ENCODE assay signal across 25 mouse cellular contexts in the genomic region with DNA sequence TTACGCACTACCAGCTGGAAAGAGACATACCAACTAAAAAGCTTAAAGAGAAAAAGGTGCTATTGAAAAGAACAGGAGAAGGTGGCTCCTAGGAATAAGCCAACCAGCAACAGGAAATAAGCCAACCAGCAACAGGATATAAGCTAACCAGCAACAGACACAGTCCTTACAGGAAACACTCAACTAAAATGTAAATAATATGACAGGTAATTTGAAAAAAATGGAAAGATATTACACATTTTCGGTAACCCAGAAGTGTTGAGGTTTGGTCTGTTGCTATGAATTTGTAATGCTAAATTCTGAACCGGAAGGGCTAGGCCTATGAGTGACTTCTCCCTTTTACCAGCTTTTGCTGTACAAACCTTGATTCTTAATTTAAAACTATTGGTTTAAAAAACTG.
A peak's percentile ranks its signal among the peaks of the same experiment; 100 is the strongest.
DNase-seq lines count a peak whose midpoint lies in the region; ATAC-seq and TF ChIP-seq lines count a peak whose summit lies in the region.
"Had no signal": no experiment of that assay in that cellular context is flagged by ENCODE, and none has a peak within 500 bp of the region (broad histone marks: within the 10 kb centered on the region; RNA-seq: fewer than 3 reads in every experiment).

No protein-coding gene starts in this region.

- no peak overlapping the region for H3K4me2 ChIP-seq in liver, postnatal 0 days (ENCODE audit: low read depth, low read length)
- H3K4me2 ChIP-seq in kidney, embryonic 14.5 days (replicated peaks; ENCODE audit: low read depth, low read length): no peak overlapping the region
- H3K4me2 ChIP-seq: embryonic facial prominence, embryonic 15.5 days; hindbrain, embryonic 13.5 days had no signal

- H3K4me1 ChIP-seq in heart, adult 2 months (ENCODE audit: control insufficient read depth, insufficient read depth, low read length): peaks cover 24% of the 10 kb centered on the region
- H3K4me1 ChIP-seq in liver, postnatal 0 days (ENCODE audit: insufficient read depth): peaks cover 7% of the 10 kb centered on the region; the same call in 1 of the 2 replicates
- peaks cover 19% of the 10 kb centered on the region for H3K4me1 ChIP-seq in kidney, embryonic 14.5 days (ENCODE audit: control insufficient read depth, insufficient read depth, low read length)
- H3K4me1 ChIP-seq: embryonic facial prominence, embryonic 15.5 days had no signal

- no peak for DNase-seq in heart, adult 2 months
- no peak for DNase-seq in heart, adult 11 months
- DNase-seq in T-cell, adult 2 months (ENCODE audit: low spot score): peak; percentile 17
- peak; percentile 41 for DNase-seq in induced T-regulatory cell, adult 2 months (ENCODE audit: low read depth)
- DNase-seq in splenic B cell, adult 2 months (ENCODE audit: low read depth, low spot score): peak; percentile 36
- DNase-seq in spleen, postnatal 36 days (ENCODE audit: low spot score in 2 of 2): no peak
- no peak for DNase-seq in liver, postnatal 0 days
- DNase-seq: adrenal gland, adult 8-10 months; adrenal gland, postnatal 36 days; cerebellum, adult 2 months; cerebellum, postnatal 14 days; embryo, embryonic 11 days; gastrocnemius, postnatal 10 days; heart, postnatal 10 days; heart, postnatal 4 days had no signal

- H3K27ac ChIP-seq in heart, adult 2 months: peak overlapping the region; percentile 83; the same call in 1 of the 2 replicates
- H3K27ac ChIP-seq in liver, postnatal 0 days (ENCODE audit: low read depth): no peak overlapping the region
- no peak overlapping the region for H3K27ac ChIP-seq in kidney, embryonic 14.5 days (ENCODE audit: low read depth, low read length)
- H3K27ac ChIP-seq: embryonic facial prominence, embryonic 15.5 days; forebrain, embryonic 10.5 days; hindbrain, embryonic 13.5 days; hindbrain, postnatal 0 days had no signal

- intact Hi-C loops in heart, adult 2 months (cut with DNase I): no loop called here

- no peaks in the 10 kb centered on the region for H3K27me3 ChIP-seq in heart, adult 2 months (ENCODE audit: control insufficient read depth, insufficient read depth, low read length)
- H3K27me3 ChIP-seq in splenic B cell, adult 2 months (ENCODE audit: control insufficient read depth, insufficient read depth, low read length, poor library complexity, severe bottlenecking): no peaks in the 10 kb centered on the region
- H3K27me3 ChIP-seq in liver, postnatal 0 days (ENCODE audit: insufficient read depth, low read length): no peaks in the 10 kb centered on the region
- no peaks in the 10 kb centered on the region for H3K27me3 ChIP-seq in kidney, embryonic 14.5 days (ENCODE audit: control insufficient read depth, insufficient read depth, low read length)
- H3K27me3 ChIP-seq: CH12.LX; embryonic facial prominence, embryonic 15.5 days; hindbrain, embryonic 13.5 days; Patski had no signal

- peaks cover 3% of the 10 kb centered on the region; the same call in 1 of the 2 replicates for H3K79me2 ChIP-seq in heart, adult 2 months (replicated peaks; ENCODE audit: control insufficient read depth, insufficient read depth, low read length)

- H3K9ac ChIP-seq in heart, adult 2 months (ENCODE audit: low read depth, low read length): no peak overlapping the region
- H3K9ac ChIP-seq in liver, postnatal 0 days (replicated peaks): no peak overlapping the region
- H3K9ac ChIP-seq in kidney, embryonic 14.5 days (ENCODE audit: low read depth, low read length): no peak overlapping the region
- H3K9ac ChIP-seq: embryonic facial prominence, embryonic 15.5 days; hindbrain, embryonic 13.5 days had no signal

- ATAC-seq in liver, postnatal 0 days: no peak
- ATAC-seq in kidney, embryonic 14.5 days (ENCODE audit: low FRiP score, low TSS enrichment): no peak
- ATAC-seq: forebrain, embryonic 14.5 days; hindbrain, postnatal 0 days; Patski had no signal

- WGBS in heart, adult 2 months: 80% methylated on average over 3 of the region's 3 CpGs
- WGBS in liver, postnatal 0 days (ENCODE audit: insufficient replicate concordance): 67% methylated on average over 3 of the region's 3 CpGs
- WGBS in kidney, embryonic 14.5 days: 94% methylated on average over 3 of the region's 3 CpGs

- no peak for TF ChIP-seq CTCF in heart, adult 2 months (IDR thresholded peaks at IDR 0.05)
- no peak for TF ChIP-seq CTCF in liver, postnatal 0 days (IDR thresholded peaks at IDR 0.05; ENCODE audit: low read depth)

- no peak for TF ChIP-seq POLR2A in heart, adult 2 months (IDR thresholded peaks at IDR 0.05; ENCODE audit: insufficient read depth, low read depth, low read length)

- H3K4me3 ChIP-seq in heart, adult 2 months: no peak overlapping the region
- H3K4me3 ChIP-seq in liver, postnatal 0 days (ENCODE audit: low read depth, low read length): no peak overlapping the region
- no peak overlapping the region for H3K4me3 ChIP-seq in kidney, embryonic 14.5 days (ENCODE audit: low read length)
- H3K4me3 ChIP-seq: embryonic facial prominence, embryonic 15.5 days; erythroblast, embryonic 14.5 days; forebrain, embryonic 10.5 days; heart, embryonic 10.5 days; hindbrain, embryonic 13.5 days had no signal

- no peaks in the 10 kb centered on the region for H3K9me3 ChIP-seq in liver, postnatal 0 days (ENCODE audit: low read length)
- H3K9me3 ChIP-seq in kidney, embryonic 14.5 days (ENCODE audit: control insufficient read depth, low read length): no peaks in the 10 kb centered on the region
- H3K9me3 ChIP-seq: embryonic facial prominence, embryonic 15.5 days; forebrain, embryonic 10.5 days; heart, embryonic 10.5 days; hindbrain, embryonic 13.5 days had no signal

- H3K36me3 ChIP-seq in heart, adult 2 months (ENCODE audit: control insufficient read depth, insufficient read depth, low read length): peaks cover 39% of the 10 kb centered on the region
- no peaks in the 10 kb centered on the region; the same call in 1 of the 2 replicates for H3K36me3 ChIP-seq in splenic B cell, adult 2 months (ENCODE audit: control insufficient read depth, insufficient read depth, low read length, poor library complexity, severe bottlenecking)
- H3K36me3 ChIP-seq in liver, postnatal 0 days (replicated peaks; ENCODE audit: insufficient read depth, low read length): 0 out of 2 replicates have a peak, but pooled peaks cover 6% of the 10 kb centered on the region
- H3K36me3 ChIP-seq in kidney, embryonic 14.5 days (ENCODE audit: control insufficient read depth, insufficient read depth, low read length): no peaks in the 10 kb centered on the region
- H3K36me3 ChIP-seq: embryonic facial prominence, embryonic 15.5 days; hindbrain, embryonic 13.5 days had no signal

- TF ChIP-seq EP300 in heart, adult 2 months (IDR thresholded peaks at IDR 0.05; ENCODE audit: insufficient read depth, low read depth, low read length): no peak
- no peak for TF ChIP-seq EP300 in liver, postnatal 0 days (IDR thresholded peaks at IDR 0.05; ENCODE audit: low read depth)

Comparison
In these comparisons a context has a peak if more than half of its experiments do, and no peak if none do; other contexts are left out.
1. DNase-seq: peak in T-cell, adult 2 months (single experiment), induced T-regulatory cell, adult 2 months (single experiment) and splenic B cell, adult 2 months (single experiment); none in heart, adult 2 months (0 of 2), heart, adult 11 months (single experiment), spleen, postnatal 36 days (0 of 2) and liver, postnatal 0 days (single experiment).